Mouse (Mus musculus): Measurements from ENCODE around the gene Cxxc4. TPM values are rescaled to one million over a fixed set of nuclear protein-coding genes. Genes with fewer than 3 reads are reported as not detected.
A peak's percentile ranks its signal among the peaks of the same experiment; 100 is the strongest.

The Cxxc4 gene
- polyA plus RNA-seq, 1 experiment, result 0.02 TPM

GRCm38 (mm10) chr3:134232753-134233152 lies 3.5 kb upstream of the Cxxc4 start:
- Histone ChIP-seq H3K36me3 (ENCODE audit: control insufficient read depth, insufficient read depth) (no peaks in the 10 kb centered on the region), H3K79me2 (ENCODE audit: control insufficient read depth, insufficient read depth) (no peaks in the 10 kb centered on the region), H3K79me3 (ENCODE audit: low read depth) (no peaks in the 10 kb centered on the region), H3K4me3 (ENCODE audit: insufficient read depth, poor library complexity, severe bottlenecking) (no peak overlapping the region), H3K27me3 (ENCODE audit: control insufficient read depth, insufficient read depth, insufficient read length) (no peaks in the 10 kb centered on the region), H3ac (ENCODE audit: control insufficient read depth, insufficient read length, low read depth) (no peak overlapping the region)
- no peak for TF ChIP-seq MAX (IDR thresholded peaks at IDR 0.05)
- TF ChIP-seq FOSL1 (IDR thresholded peaks at IDR 0.05; ENCODE audit: insufficient read depth, low read length, poor library complexity, severe bottlenecking), result no peak
- no peak for TF ChIP-seq MYOG (IDR thresholded peaks at IDR 0.05; ENCODE audit: control insufficient read depth, extremely low read depth, insufficient read length)

GRCm38 (mm10) chr3:134235491-134236413 lies 532 bp upstream of the Cxxc4 start:
- H3K79me2 ChIP-seq (ENCODE audit: control insufficient read depth, insufficient read depth), result no peaks in the 10 kb centered on the region
- no peaks in the 10 kb centered on the region for H3K79me3 ChIP-seq (ENCODE audit: low read depth)
- TF ChIP-seq CTCF (IDR thresholded peaks at IDR 0.05; ENCODE audit: control insufficient read depth, insufficient read depth, insufficient read length) (no peak), MYOD1 (IDR thresholded peaks at IDR 0.05; ENCODE audit: control insufficient read depth, insufficient read length, low read depth) (no peak), CEBPB (IDR thresholded peaks at IDR 0.05; ENCODE audit: low read depth) (no peak), MYOG (IDR thresholded peaks at IDR 0.05; ENCODE audit: control insufficient read depth, extremely low read depth, insufficient read length) (no peak), USF1 (IDR thresholded peaks at IDR 0.05; ENCODE audit: low read depth) (no peak), MAX (IDR thresholded peaks at IDR 0.05) (no peak), FOSL1 (IDR thresholded peaks at IDR 0.05; ENCODE audit: insufficient read depth, low read length, poor library complexity, severe bottlenecking) (no peak)
- peak overlapping the region; percentile 23 for H3ac ChIP-seq (ENCODE audit: control insufficient read depth, insufficient read length, low read depth)
- no peaks in the 10 kb centered on the region for H3K36me3 ChIP-seq (ENCODE audit: control insufficient read depth, insufficient read depth)
- no peaks in the 10 kb centered on the region for H3K27me3 ChIP-seq (ENCODE audit: control insufficient read depth, insufficient read depth, insufficient read length)
- peak overlapping the region; percentile 30 for H3K4me3 ChIP-seq (ENCODE audit: insufficient read depth, poor library complexity, severe bottlenecking)

- Histone ChIP-seq H3K79me2 (ENCODE audit: control insufficient read depth, insufficient read depth) (no peaks in the 10 kb centered on the region), H3K79me3 (ENCODE audit: low read depth) (no peaks in the 10 kb centered on the region), H3K36me3 (ENCODE audit: control insufficient read depth, insufficient read depth) (no peaks in the 10 kb centered on the region), H3K4me3 (ENCODE audit: insufficient read depth, poor library complexity, severe bottlenecking) (no peak overlapping the region), H3ac (ENCODE audit: control insufficient read depth, insufficient read length, low read depth) (no peak overlapping the region), H3K27me3 (ENCODE audit: control insufficient read depth, insufficient read depth, insufficient read length) (no peaks in the 10 kb centered on the region)
- no peak for TF ChIP-seq CTCF (IDR thresholded peaks at IDR 0.05; ENCODE audit: control insufficient read depth, insufficient read depth, insufficient read length)
- no peak for TF ChIP-seq MYOG (IDR thresholded peaks at IDR 0.05; ENCODE audit: control insufficient read depth, extremely low read depth, insufficient read length)
- TF ChIP-seq USF1 (IDR thresholded peaks at IDR 0.05; ENCODE audit: low read depth), result no peak
- no peak for TF ChIP-seq MAX (IDR thresholded peaks at IDR 0.05)
- TF ChIP-seq FOSL1 (IDR thresholded peaks at IDR 0.05; ENCODE audit: insufficient read depth, low read length, poor library complexity, severe bottlenecking), result no peak
- TF ChIP-seq MYOD1 (IDR thresholded peaks at IDR 0.05; ENCODE audit: control insufficient read depth, insufficient read length, low read depth), result no peak
- no peak for TF ChIP-seq CEBPB (IDR thresholded peaks at IDR 0.05; ENCODE audit: low read depth)
These were observed 975 bp downstream of the Cxxc4 start for GRCm38 (mm10) chr3:134237113-134237805.

GRCm38 (mm10) chr3:134238621-134239310 lies 2.5 kb downstream of the Cxxc4 start:
- H3K4me3 ChIP-seq (ENCODE audit: insufficient read depth, poor library complexity, severe bottlenecking), result no peak overlapping the region

GRCm38 (mm10) chr3:134239321-134239970 lies 3.2 kb downstream of the Cxxc4 start:
- H3K27me3 ChIP-seq (ENCODE audit: control insufficient read depth, insufficient read depth, insufficient read length), result no peaks in the 10 kb centered on the region
- no peaks in the 10 kb centered on the region for H3K36me3 ChIP-seq (ENCODE audit: control insufficient read depth, insufficient read depth)
- no peaks in the 10 kb centered on the region for H3K79me2 ChIP-seq (ENCODE audit: control insufficient read depth, insufficient read depth)
- TF ChIP-seq CEBPB (IDR thresholded peaks at IDR 0.05; ENCODE audit: low read depth) (no peak), FOSL1 (IDR thresholded peaks at IDR 0.05; ENCODE audit: insufficient read depth, low read length, poor library complexity, severe bottlenecking) (no peak), CTCF (IDR thresholded peaks at IDR 0.05; ENCODE audit: control insufficient read depth, insufficient read depth, insufficient read length) (peak; percentile 6), MAX (IDR thresholded peaks at IDR 0.05) (no peak), USF1 (IDR thresholded peaks at IDR 0.05; ENCODE audit: low read depth) (no peak), MYOD1 (IDR thresholded peaks at IDR 0.05; ENCODE audit: control insufficient read depth, insufficient read length, low read depth) (no peak)
- H3K4me3 ChIP-seq (ENCODE audit: insufficient read depth, poor library complexity, severe bottlenecking), result peak overlapping the region; percentile 14
- no peaks in the 10 kb centered on the region for H3K79me3 ChIP-seq (ENCODE audit: low read depth)
- peak overlapping the region; percentile 64 for H3ac ChIP-seq (ENCODE audit: control insufficient read depth, insufficient read length, low read depth)

More at GRCm38 (mm10) chr3:134238621-134239310, 2.5 kb downstream of the Cxxc4 start:
- Histone ChIP-seq H3K79me3 (ENCODE audit: low read depth) (no peaks in the 10 kb centered on the region), H3K27me3 (ENCODE audit: control insufficient read depth, insufficient read depth, insufficient read length) (no peaks in the 10 kb centered on the region), H3ac (ENCODE audit: control insufficient read depth, insufficient read length, low read depth) (no peak overlapping the region), H3K36me3 (ENCODE audit: control insufficient read depth, insufficient read depth) (no peaks in the 10 kb centered on the region), H3K79me2 (ENCODE audit: control insufficient read depth, insufficient read depth) (no peaks in the 10 kb centered on the region)
- TF ChIP-seq MYOG (IDR thresholded peaks at IDR 0.05; ENCODE audit: control insufficient read depth, extremely low read depth, insufficient read length), result no peak
